Mouse (Mus musculus) CH12.LX (cell line): Measurements from ENCODE around the gene Fam187a.

Experiments
- EP300 ChIP-seq: IDR thresholded peaks from 2 replicates; pipeline ENCODE4 v1.6.1; 2011; ENCODE audit warnings: low read length, improper control_type of control experiment
- KAT2A ChIP-seq: IDR thresholded peaks from 2 replicates; pipeline ENCODE4 v1.6.1; 2012; ENCODE audit warnings: low read length, improper control_type of control experiment, inconsistent platforms; ENCODE audit not compliant: insufficient replicate concordance
- POLR2A ChIP-seq: IDR thresholded peaks from 2 replicates; pipeline ENCODE4 v1.6.1; 2011; ENCODE audit warnings: low read depth, mild to moderate bottlenecking, improper control_type of control experiment, low read length
- TCF12 ChIP-seq: IDR thresholded peaks from 2 replicates; pipeline ENCODE4 v1.6.1; 2014; ENCODE audit warnings: low read depth, mild to moderate bottlenecking, inconsistent platforms, low read length, improper control_type of control experiment
- ZC3H11A ChIP-seq: IDR thresholded peaks from 2 replicates; pipeline ENCODE4 v1.6.1; 2012; ENCODE audit warnings: low read depth, mild to moderate bottlenecking, inconsistent platforms, low read length, improper control_type of control experiment
- ZNF384 ChIP-seq: IDR thresholded peaks from 2 replicates; pipeline ENCODE4 v1.6.1; 2012; ENCODE audit warnings: low read depth, low read length, improper control_type of control experiment, inconsistent platforms

GRCm38 (mm10) chr11:102880585-102881313, 4.2 kb upstream of the Fam187a start, which contains the start of the genes Eftud2 and Ccdc103:
- TF ChIP-seq TCF12 (peak; percentile 93), POLR2A (peak; percentile 99), ZNF384 (no peak), ZC3H11A (no peak), EP300 (no peak), KAT2A (peak; percentile 95)
